Mouse (Mus musculus) forebrain, postnatal 0 days (tissue): ENCODE data around the gene Gm10842. TPM values are rescaled to one million over a fixed set of nuclear protein-coding genes. Genes with fewer than 3 reads are reported as not detected.

Experiments
- ATAC-seq: fragments of 200-750 bp; cut with Nextera tagmentation; 2 replicates; pipeline ENCODE4 v1.8.0; 2017; ENCODE audit warnings: mild to moderate bottlenecking, moderate library complexity
- DNase-seq: peaks from one replicate; pipeline ENCODE4 v3.0.0-alpha.2; 2015
- H3K27ac ChIP-seq: fragments of 300-500 bp; sonication (generic); 2 replicates; pipeline ENCODE4 v1.5.1; 2014; ENCODE audit warnings: low read depth, mild to moderate bottlenecking, antibody characterized with exemption, low read length, moderate library complexity, mixed read lengths
- H3K27me3 ChIP-seq: fragments of 300-500 bp; sonication (generic); 2 replicates; pipeline ENCODE4 v1.6.1; 2014; ENCODE audit warnings: mild to moderate bottlenecking, low read length, mixed read lengths; ENCODE audit not compliant: insufficient read depth
- H3K36me3 ChIP-seq: fragments of 300-500 bp; sonication (generic); 2 replicates; pipeline ENCODE4 v1.6.1; 2014; ENCODE audit warnings: mild to moderate bottlenecking, moderate library complexity; ENCODE audit not compliant: insufficient read depth
- H3K4me1 ChIP-seq: fragments of 300-500 bp; sonication (generic); 2 replicates; pipeline ENCODE4 v1.6.1; 2014; ENCODE audit warnings: antibody characterized with exemption; ENCODE audit not compliant: insufficient read depth
- H3K4me2 ChIP-seq: fragments of 300-500 bp; sonication (generic); 2 replicates; pipeline ENCODE4 v1.6.1; 2014; ENCODE audit warnings: low read depth, mild to moderate bottlenecking, moderate library complexity
- H3K4me3 ChIP-seq: fragments of 300-500 bp; sonication (generic); 2 replicates; pipeline ENCODE4 v1.5.1; 2014; ENCODE audit warnings: low read depth, low read length, mixed read lengths
- H3K9ac ChIP-seq: fragments of 300-500 bp; sonication (generic); 2 replicates; pipeline ENCODE4 v1.6.1; 2014; ENCODE audit warnings: mild to moderate bottlenecking
- H3K9me3 ChIP-seq: fragments of 300-500 bp; sonication (generic); 2 replicates; pipeline ENCODE4 v1.6.1; 2016; ENCODE audit warnings: low read length
- CTCF ChIP-seq: sonication (generic); IDR thresholded peaks from 2 replicates; pipeline ENCODE4 v1.5.1; 2016; ENCODE audit warnings: antibody characterized with exemption, control low read depth, low read depth
- WGBS: fragments of 180-500 bp; shearing (Covaris S2); extraction: QIAGEN DNeasy Blood & Tissue Kit; methylation state at CpG from one replicate; pipeline ENCODE4 v1.1.7; 2014; 5-methylcytosine and 5-hydroxymethylcytosine counted together
- polyA plus RNA-seq: library from polyadenylated mRNA; unstranded; fragments of >200 nt; fragmentation: Nextera tagmentation; extraction: Ambion mirVana; gene quantifications from 2 replicates; pipeline ENCODE4 v1.2.1, GENCODE M21; 2015
- total RNA-seq: library from RNA; depleted of rRNA; stranded (reverse); fragments of >200 nt; gene quantifications from 2 replicates; pipeline ENCODE4 v1.2.3, GENCODE M21; 2014

Gene Gm10842
- total and polyA plus RNA-seq, 2 experiments from 2014 or later, result not detected

DNA sequence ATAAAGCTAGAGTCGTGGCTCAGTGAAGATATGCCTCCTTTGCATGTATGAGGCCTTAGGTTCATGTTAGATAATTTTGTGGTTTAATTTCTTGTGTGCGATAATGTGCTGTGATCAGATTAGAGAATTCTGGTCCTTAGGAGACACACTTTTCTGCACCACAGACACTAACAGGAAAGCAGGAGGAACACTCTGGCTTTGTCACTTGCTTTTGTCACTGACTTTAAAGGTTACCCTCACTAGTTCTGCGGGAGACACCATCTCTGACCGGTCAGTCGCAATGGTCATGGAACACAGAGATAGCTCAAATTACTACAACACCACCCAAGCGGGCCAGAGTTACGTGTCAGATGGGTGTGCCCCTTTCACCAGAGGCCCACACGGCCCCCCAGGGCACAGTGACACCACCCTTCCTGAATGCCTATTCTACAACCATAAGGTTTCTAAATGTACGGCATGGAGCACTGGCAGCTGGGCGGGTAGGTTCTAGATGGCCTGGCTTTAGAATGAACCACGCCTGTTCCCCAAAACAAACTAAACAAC is 5.7 kb downstream of the Gm10842 start:
- H3K4me1 ChIP-seq, result no peaks in the 10 kb centered on the region
- no peak for DNase-seq
- H3K27ac ChIP-seq, result no peak overlapping the region
- H3K4me3 ChIP-seq, result no peak overlapping the region
- no peaks in the 10 kb centered on the region for H3K27me3 ChIP-seq
- no peak for TF ChIP-seq CTCF
- no peak for ATAC-seq
- H3K4me2 ChIP-seq, result no peak overlapping the region
- no peaks in the 10 kb centered on the region for H3K36me3 ChIP-seq
- 85% methylated on average over 11 of the region's 11 CpGs for WGBS
- H3K9me3 ChIP-seq, result no peaks in the 10 kb centered on the region
- H3K9ac ChIP-seq, result no peak overlapping the region

DNA sequence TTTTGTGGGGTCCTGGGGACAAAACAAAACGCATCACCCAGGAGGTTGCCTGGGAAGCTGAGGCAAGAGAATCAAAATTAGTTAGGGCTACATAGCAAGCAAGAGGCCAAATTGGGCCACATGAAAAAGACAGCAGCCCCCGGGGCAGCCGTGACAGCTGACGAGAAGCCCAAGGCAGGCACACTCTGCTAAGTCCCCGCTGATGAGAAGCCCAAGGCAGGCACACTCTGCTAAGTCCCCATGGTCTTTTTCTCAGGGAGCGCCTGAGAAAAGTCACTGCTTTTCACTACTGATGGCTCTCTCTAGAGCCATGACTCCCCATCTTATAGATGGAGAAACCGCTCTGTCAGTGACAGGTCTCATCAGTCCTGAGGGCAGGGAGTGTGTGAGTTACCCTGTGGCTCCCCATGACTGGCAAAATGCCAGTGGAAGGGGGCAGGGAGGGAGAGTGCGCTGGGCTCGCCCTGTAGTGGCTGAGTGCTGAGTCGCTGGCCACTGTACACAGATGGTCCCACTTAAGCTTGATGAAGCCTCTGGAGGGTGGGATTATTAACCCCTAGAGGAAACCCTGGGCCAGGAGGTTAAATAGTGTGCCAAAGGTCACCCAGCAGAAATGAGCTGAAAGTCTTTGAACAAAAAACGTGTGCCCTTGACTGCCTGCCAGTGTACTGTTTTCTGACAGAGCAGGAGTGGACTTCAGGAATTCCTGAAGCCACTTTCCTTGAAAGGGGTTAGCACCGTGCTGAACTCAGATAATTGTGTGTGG is 6.6 kb downstream of the Gm10842 start:
- H3K27me3 ChIP-seq, result no peaks in the 10 kb centered on the region
- ATAC-seq (peak; percentile 59), DNase-seq (peak; percentile 12)
- H3K4me2 ChIP-seq, result no peak overlapping the region
- no peak overlapping the region for H3K9ac ChIP-seq
- H3K4me3 ChIP-seq, result no peak overlapping the region
- 35% methylated on average over 12 of the region's 12 CpGs for WGBS
- no peaks in the 10 kb centered on the region for H3K9me3 ChIP-seq
- no peaks in the 10 kb centered on the region for H3K4me1 ChIP-seq
- no peak overlapping the region for H3K27ac ChIP-seq
- H3K36me3 ChIP-seq, result no peaks in the 10 kb centered on the region
- no peak for TF ChIP-seq CTCF

DNA sequence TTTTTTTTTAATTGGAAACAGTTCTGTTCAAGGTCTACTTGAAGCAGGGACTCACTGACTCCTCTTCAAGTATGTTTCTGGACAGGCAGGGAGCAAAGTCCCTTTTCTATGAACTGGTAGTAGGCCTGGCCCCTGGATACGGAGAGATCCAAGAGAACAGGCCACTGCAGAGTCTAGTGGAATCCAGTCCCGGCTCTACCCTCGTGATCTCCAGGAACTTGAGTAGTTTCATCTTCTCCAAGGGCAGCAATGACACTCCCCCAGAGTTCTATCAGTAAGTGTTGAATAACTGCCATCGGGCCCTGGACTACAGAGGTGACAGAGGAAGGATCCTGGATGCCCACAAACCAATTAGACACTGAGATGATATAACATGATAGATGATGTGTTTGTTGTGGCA is 9.2 kb downstream of the Gm10842 start:
- WGBS, result 89% methylated on average over 4 of the region's 4 CpGs
- no peak for DNase-seq
- H3K9ac ChIP-seq, result no peak overlapping the region
- H3K27me3 ChIP-seq, result no peaks in the 10 kb centered on the region
- H3K4me2 ChIP-seq, result no peak overlapping the region
- TF ChIP-seq CTCF, result no peak
- H3K4me3 ChIP-seq, result no peak overlapping the region
- no peaks in the 10 kb centered on the region for H3K36me3 ChIP-seq
- ATAC-seq, result no peak
- H3K27ac ChIP-seq, result no peak overlapping the region
- no peaks in the 10 kb centered on the region for H3K9me3 ChIP-seq
- no peaks in the 10 kb centered on the region for H3K4me1 ChIP-seq

DNA sequence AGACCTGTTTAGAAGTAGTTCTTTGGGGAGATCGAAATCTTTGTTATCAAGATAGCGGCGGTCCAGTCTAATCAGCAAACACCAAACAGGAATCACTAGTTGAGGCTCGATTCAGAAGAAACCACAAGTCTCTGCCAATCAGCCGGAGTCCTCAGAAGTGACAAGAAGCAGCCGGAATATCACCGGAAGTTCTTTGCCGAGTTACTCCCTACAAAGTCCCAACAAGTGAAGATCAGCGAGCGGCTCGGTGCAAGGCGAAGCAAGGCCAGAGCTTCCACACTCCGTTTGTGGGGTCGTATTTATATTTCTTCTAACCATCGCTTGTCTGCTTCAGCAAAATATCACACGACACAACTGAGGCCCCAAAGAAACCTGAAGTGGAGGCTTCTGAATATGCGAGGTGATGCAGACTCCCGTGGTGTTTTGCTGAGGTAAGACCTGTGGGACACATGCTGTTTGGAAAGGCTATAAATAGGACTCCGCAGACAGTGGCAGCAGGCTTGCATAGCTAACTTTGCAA is 10.1 kb downstream of the Gm10842 start:
- Histone ChIP-seq H3K27me3 (no peaks in the 10 kb centered on the region), H3K4me1 (no peaks in the 10 kb centered on the region), H3K4me2 (no peak overlapping the region), H3K9ac (no peak overlapping the region), H3K36me3 (no peaks in the 10 kb centered on the region), H3K4me3 (no peak overlapping the region), H3K27ac (no peak overlapping the region), H3K9me3 (no peaks in the 10 kb centered on the region)
- 89% methylated on average over 19 of the region's 19 CpGs for WGBS
- no peak for TF ChIP-seq CTCF
- DNase-seq (no peak), ATAC-seq (no peak)

DNA sequence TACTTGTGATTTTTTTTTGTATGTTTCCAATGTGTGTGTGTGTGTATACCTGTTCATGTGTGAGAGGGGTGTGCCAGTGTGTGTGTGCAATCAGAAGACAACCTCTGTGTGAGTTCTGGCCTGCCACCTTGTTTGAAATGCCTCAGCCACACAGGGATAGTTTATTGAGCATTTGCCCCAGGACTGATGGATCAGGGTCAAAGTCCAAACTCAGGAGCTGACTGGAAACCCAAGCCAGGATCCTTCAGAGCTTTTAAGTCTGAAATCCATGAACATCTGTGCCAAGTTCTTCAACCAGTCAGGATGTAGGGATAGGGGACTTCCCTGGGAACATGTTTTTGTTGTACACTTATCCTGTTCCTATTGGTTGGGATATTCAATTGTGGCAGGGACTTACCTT is 11.4 kb downstream of the Gm10842 start:
- DNase-seq (no peak), ATAC-seq (no peak)
- Histone ChIP-seq H3K27me3 (no peaks in the 10 kb centered on the region), H3K9ac (no peak overlapping the region), H3K27ac (no peak overlapping the region), H3K9me3 (no peaks in the 10 kb centered on the region), H3K4me2 (no peak overlapping the region), H3K4me3 (no peak overlapping the region), H3K4me1 (no peaks in the 10 kb centered on the region), H3K36me3 (no peaks in the 10 kb centered on the region)
- no peak for TF ChIP-seq CTCF

DNA sequence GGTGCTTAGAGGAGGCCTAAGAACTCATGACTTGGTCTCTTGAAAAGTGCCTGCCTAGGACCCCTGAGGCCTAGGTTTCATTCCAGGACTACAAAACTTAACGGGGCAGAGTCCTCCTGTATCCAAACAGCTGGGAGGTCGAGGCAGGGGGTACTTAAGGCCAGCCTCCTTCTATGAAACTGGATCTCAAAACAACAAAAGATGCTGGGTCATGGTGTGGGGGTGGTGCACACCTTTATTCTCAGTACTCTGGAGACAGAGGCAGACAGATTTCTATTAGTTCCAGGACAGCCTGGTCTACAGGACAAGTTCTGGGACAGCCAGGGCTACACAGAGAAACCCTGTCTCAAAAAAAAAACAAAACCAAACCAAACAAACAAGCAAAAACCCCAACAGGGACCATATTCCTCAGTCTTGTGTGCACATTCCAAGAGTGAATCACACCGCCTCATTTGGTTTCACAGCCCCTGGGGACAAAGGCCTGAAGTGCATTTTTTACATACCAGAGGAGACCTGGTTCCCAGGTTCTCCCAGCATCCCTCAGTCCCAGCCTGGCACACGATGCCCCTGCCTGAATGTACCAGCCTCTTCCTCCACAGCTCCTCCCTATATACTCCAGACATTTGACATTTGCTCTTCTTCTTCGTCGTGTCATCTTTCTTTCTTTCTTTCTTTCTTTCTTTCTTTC is 13.1 kb downstream of the Gm10842 start:
- no peak overlapping the region for H3K4me2 ChIP-seq
- H3K27ac ChIP-seq, result no peak overlapping the region
- no peak overlapping the region for H3K9ac ChIP-seq
- DNase-seq, result no peak
- H3K4me3 ChIP-seq, result no peak overlapping the region
- no peaks in the 10 kb centered on the region for H3K4me1 ChIP-seq
- no peaks in the 10 kb centered on the region for H3K9me3 ChIP-seq
- TF ChIP-seq CTCF, result no peak
- no peak for ATAC-seq
- 56% methylated on average over 6 of the region's 6 CpGs for WGBS
- H3K27me3 ChIP-seq, result no peaks in the 10 kb centered on the region
- no peaks in the 10 kb centered on the region for H3K36me3 ChIP-seq

DNA sequence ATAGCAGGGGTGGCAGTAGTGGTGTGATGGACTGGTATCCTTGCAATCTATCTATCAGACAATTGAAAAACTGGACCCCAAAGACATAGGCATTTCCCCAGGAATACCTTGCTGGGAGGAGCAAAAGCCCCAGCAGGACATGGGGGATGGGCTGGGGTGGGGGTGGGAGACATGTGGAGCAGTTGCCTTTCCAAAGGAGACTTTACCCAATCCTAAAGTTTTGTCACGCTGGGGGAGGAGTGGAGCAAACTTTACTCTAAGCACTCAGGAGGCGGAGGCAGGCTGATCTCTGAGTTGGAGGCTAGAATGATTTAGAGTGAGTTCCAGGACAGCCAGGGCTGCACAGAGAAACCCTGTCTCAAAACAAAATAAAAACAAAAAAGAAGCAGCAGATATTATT is 14.7 kb downstream of the Gm10842 start:
- H3K9me3 ChIP-seq, result no peaks in the 10 kb centered on the region
- no peak overlapping the region for H3K9ac ChIP-seq
- H3K4me2 ChIP-seq, result no peak overlapping the region
- no peak overlapping the region for H3K27ac ChIP-seq
- no peaks in the 10 kb centered on the region for H3K4me1 ChIP-seq
- WGBS, result 94% methylated on average over 2 of the region's 2 CpGs
- DNase-seq (no peak), ATAC-seq (no peak)
- no peak overlapping the region for H3K4me3 ChIP-seq
- TF ChIP-seq CTCF, result no peak
- no peaks in the 10 kb centered on the region for H3K27me3 ChIP-seq
- no peaks in the 10 kb centered on the region for H3K36me3 ChIP-seq
